In genomic region chr14:7791532-7792159, GRCm38 (mm10) we compare ENCODE assay signal across 9 mouse cellular contexts. TPM values are rescaled to one million over a fixed set of nuclear protein-coding genes. Genes with fewer than 3 reads are reported as not detected.
DNase-seq lines count a peak whose midpoint lies in the region; ATAC-seq lines count a peak whose summit lies in the region.
"Had no signal": no experiment of that assay in that cellular context is flagged by ENCODE, and none has a peak within 500 bp of the region (broad histone marks: within the 10 kb centered on the region; RNA-seq: fewer than 3 reads in every experiment).

TSS of gene Gm26661 (plus strand) at chr14:7791587.

- no peaks in the 10 kb centered on the region for H3K27me3 ChIP-seq in hindbrain, embryonic 15.5 days

- peak within 1 kb of the TSS; percentile 52 for H3K4me3 ChIP-seq in hindbrain, embryonic 15.5 days

- H3K36me3 ChIP-seq in hindbrain, embryonic 15.5 days, result no peaks in the 10 kb centered on the region

- DNase-seq in ZHBTc4 (ENCODE audit: low read depth, low spot score) (peak; percentile 92), adipocyte (ENCODE audit: low spot score) (no peak)
- DNase-seq in cerebellum, adult 9-10 months, result peak; percentile 57
- DNase-seq in gastrocnemius, adult 18-20 months (ENCODE audit: low spot score), result peak; percentile 48
- peak; percentile 20 to 28 for DNase-seq in left cerebral cortex, postnatal 36 days (ENCODE audit: low spot score in 2 of 2)
- peak; percentile 42 for DNase-seq in right cerebral cortex, postnatal 14 days

- 2% methylated on average over 30 of the region's 30 CpGs for WGBS in hindbrain, embryonic 15.5 days

- H3K27ac ChIP-seq in hindbrain, embryonic 15.5 days (replicated peaks), result peak within 1 kb of the TSS; percentile 64

- H3K9me3 ChIP-seq in hindbrain, embryonic 15.5 days, result no peaks in the 10 kb centered on the region

- H3K9ac ChIP-seq in hindbrain, embryonic 15.5 days, result peak within 1 kb of the TSS; percentile 51

- ATAC-seq in hindbrain, embryonic 15.5 days (ENCODE audit: low FRiP score, low read depth), result peak; percentile 93
- peak; percentile 97 for ATAC-seq in megakaryocyte-erythroid progenitor cell, adult 5-6 weeks (replicated peaks; ENCODE audit: low FRiP score, low TSS enrichment, poor library complexity, severe bottlenecking)

- intact Hi-C loops in left cerebral cortex, postnatal 36 days (cut with DNase I), result no loop called here

- H3K4me2 ChIP-seq in hindbrain, embryonic 15.5 days, result peak within 1 kb of the TSS; percentile 85

- H3K4me1 ChIP-seq in hindbrain, embryonic 15.5 days (replicated peaks), result peaks cover 11% of the 10 kb centered on the region

RNA-seq across cellular contexts. Expression of gene Gm26661, which starts in this region (rescaled TPM):
- not detected for total RNA-seq in gastrocnemius, adult 18-20 months (2021)
- 0.49 and 0.52 TPM in 2 replicates for polyA plus RNA-seq in hindbrain, embryonic 15.5 days (2015; fragmentation: Nextera tagmentation; extraction: Ambion mirVana)
- not detected for total RNA-seq in left cerebral cortex, postnatal 36 days (2021)
- total RNA-seq in megakaryocyte-erythroid progenitor cell, adult 5-6 weeks (2014; fragmentation: Nextera tagmentation), result not detected in 2 replicates
- not detected in 2 replicates for total RNA-seq in megakaryocyte-erythroid progenitor cell, adult 5-6 weeks (2017)
- polyA plus RNA-seq: gonadal fat pad, adult 2 months had no signal

Comparison
In these comparisons a context has a peak if more than half of its experiments do, and no peak if none do; other contexts are left out.
1. Peak in DNase-seq in gastrocnemius, adult 18-20 months; RNA of the gene not detected or under 1 TPM.
2. Peak in ATAC-seq, H3K4me3 ChIP-seq, H3K27ac ChIP-seq, H3K9ac ChIP-seq and H3K4me2 ChIP-seq in hindbrain, embryonic 15.5 days; RNA of the gene not detected or under 1 TPM.
3. Peak in DNase-seq in left cerebral cortex, postnatal 36 days; RNA of the gene not detected or under 1 TPM.
4. Peak in ATAC-seq in megakaryocyte-erythroid progenitor cell, adult 5-6 weeks; RNA of the gene not detected or under 1 TPM.